Comparison of ENCODE assay signal across 9 mouse cellular contexts in the genomic region with DNA sequence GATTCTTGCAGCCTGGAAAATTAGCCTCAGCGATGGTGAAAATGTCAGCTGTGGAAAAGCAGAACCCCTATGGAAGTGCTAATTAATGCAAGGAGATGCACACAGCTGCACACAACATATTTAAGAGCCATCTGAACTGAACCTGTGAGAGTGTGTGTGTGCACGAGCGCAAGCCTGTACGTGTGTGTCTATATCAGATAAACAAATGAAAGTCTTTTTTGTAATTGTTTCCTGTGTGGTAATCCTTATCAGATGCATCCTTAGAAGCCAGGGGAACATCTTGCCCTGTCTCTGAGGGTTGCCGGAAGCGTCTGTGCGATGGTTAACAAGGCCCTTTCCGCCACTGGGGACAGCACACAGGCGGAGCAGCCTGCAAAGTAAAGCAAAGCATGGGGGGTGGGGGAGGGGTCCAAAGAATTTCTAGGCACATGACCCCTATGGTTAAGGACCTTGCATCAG.
A peak's percentile ranks its signal among the peaks of the same experiment; 100 is the strongest.
DNase-seq lines count a peak whose midpoint lies in the region; ATAC-seq and TF ChIP-seq lines count a peak whose summit lies in the region.
"Had no signal": no experiment of that assay in that cellular context is flagged by ENCODE, and none has a peak within 500 bp of the region (broad histone marks: within the 10 kb centered on the region; RNA-seq: fewer than 3 reads in every experiment).

No protein-coding gene starts in this region.

- H3K27me3 ChIP-seq in thymus, adult 2 months (ENCODE audit: control insufficient read depth, insufficient read depth, low read length): no peaks in the 10 kb centered on the region
- no peaks in the 10 kb centered on the region; the same call in 1 of the 2 replicates for H3K27me3 ChIP-seq in cerebellum, adult 2 months (ENCODE audit: control insufficient read depth, insufficient read depth, low read length)
- H3K27me3 ChIP-seq: embryonic facial prominence, embryonic 12.5 days had no signal

- no peak overlapping the region for H3K4me3 ChIP-seq in thymus, adult 2 months (ENCODE audit: control insufficient read depth, insufficient read depth, low read length)
- H3K4me3 ChIP-seq in cerebellum, adult 2 months (replicated peaks; ENCODE audit: insufficient read depth, low read depth, low read length): no peak overlapping the region
- H3K4me3 ChIP-seq: embryonic facial prominence, embryonic 12.5 days had no signal

- no peak overlapping the region for H3K27ac ChIP-seq in thymus, adult 2 months (ENCODE audit: control insufficient read depth, insufficient read depth, low read length)
- H3K27ac ChIP-seq in cerebellum, adult 2 months (ENCODE audit: insufficient read depth, low read length): no peak overlapping the region
- H3K27ac ChIP-seq: embryonic facial prominence, embryonic 12.5 days had no signal

- peak; percentile 68 for ATAC-seq in inflammation-experienced regulatory T-cells, adult 6 months

- no peak for TF ChIP-seq POLR2A in thymus, adult 2 months (IDR thresholded peaks at IDR 0.05; ENCODE audit: control insufficient read depth, extremely low read depth, insufficient read depth, low read length, poor library complexity)
- TF ChIP-seq POLR2A in cerebellum, adult 2 months (IDR thresholded peaks at IDR 0.05; ENCODE audit: borderline replicate concordance, insufficient read depth, low read length): no peak

- DNase-seq in kidney, postnatal 10 days: peak; percentile 44
- no peak for DNase-seq in kidney, adult 9 months
- DNase-seq in embryo, embryonic 11 days: peak; percentile 64
- DNase-seq in thymus, adult 2 months: peak; percentile 28
- DNase-seq in layer of hippocampus, adult 9-11 months: no peak
- DNase-seq in cerebellum, adult 2 months: no peak
- no peak for DNase-seq in adrenal gland, postnatal 4 days (ENCODE audit: low spot score in 2 of 2)

- WGBS in thymus, adult 2 months: under 1% methylated on average over 9 of the region's 9 CpGs
- WGBS in cerebellum, adult 2 months: 65% methylated on average over 9 of the region's 9 CpGs

- H3K4me1 ChIP-seq in thymus, adult 2 months (replicated peaks; ENCODE audit: control insufficient read depth, insufficient read depth, low read length): peaks cover 21% of the 10 kb centered on the region
- peaks cover 9% of the 10 kb centered on the region; the same call in 1 of the 2 replicates for H3K4me1 ChIP-seq in cerebellum, adult 2 months (ENCODE audit: control insufficient read depth, insufficient read depth, low read length)

- no peak for TF ChIP-seq CTCF in thymus, adult 2 months (IDR thresholded peaks at IDR 0.05; ENCODE audit: borderline replicate concordance, control insufficient read depth, extremely low read depth, insufficient read depth, low read length, poor library complexity)
- TF ChIP-seq CTCF in cerebellum, adult 2 months (IDR thresholded peaks at IDR 0.05; ENCODE audit: borderline replicate concordance, insufficient read depth, low read depth, low read length): no peak

- H3K36me3 ChIP-seq in thymus, adult 2 months (ENCODE audit: control insufficient read depth, insufficient read depth, low read length): no peaks in the 10 kb centered on the region
- H3K36me3 ChIP-seq: embryonic facial prominence, embryonic 12.5 days had no signal

Comparison
In these comparisons a context has a peak if more than half of its experiments do, and no peak if none do; other contexts are left out.
1. DNase-seq: peak in kidney, postnatal 10 days (single experiment), embryo, embryonic 11 days (single experiment) and thymus, adult 2 months (single experiment); none in kidney, adult 9 months (single experiment), layer of hippocampus, adult 9-11 months (single experiment), cerebellum, adult 2 months (0 of 2) and adrenal gland, postnatal 4 days (0 of 2).